10 mouse cellular contexts compared by ENCODE assay signal in the genomic region with DNA sequence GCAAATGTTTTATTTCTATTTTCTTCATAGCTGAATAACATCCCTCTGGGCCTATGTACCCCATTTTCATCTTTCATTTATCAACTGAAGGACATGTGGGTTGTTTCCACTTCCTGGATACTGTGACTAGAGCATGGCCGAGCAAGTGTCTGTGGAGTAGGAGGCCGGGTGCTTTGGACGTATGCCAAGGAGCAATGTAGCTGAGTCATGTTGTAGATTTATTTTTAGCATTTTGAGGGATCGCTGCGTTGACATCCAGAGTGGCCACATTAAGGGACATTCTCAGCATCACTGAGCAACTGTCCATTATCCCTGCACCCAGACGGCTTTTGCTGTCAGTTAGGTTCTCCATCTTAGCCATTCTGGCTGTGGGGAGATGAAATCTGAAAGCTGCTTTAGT. TPM values are rescaled to one million over a fixed set of nuclear protein-coding genes. Genes with fewer than 3 reads are reported as not detected.
DNase-seq lines count a peak whose midpoint lies in the region; ATAC-seq lines count a peak whose summit lies in the region.
"Had no signal": no experiment of that assay in that cellular context is flagged by ENCODE, and none has a peak within 500 bp of the region (broad histone marks: within the 10 kb centered on the region; RNA-seq: fewer than 3 reads in every experiment).

No protein-coding gene starts in this region.

- no peaks in the 10 kb centered on the region for H3K27me3 ChIP-seq in kidney, embryonic 16.5 days (ENCODE audit: insufficient read depth, low read length)

- no peaks in the 10 kb centered on the region for H3K4me1 ChIP-seq in kidney, embryonic 16.5 days (ENCODE audit: insufficient read depth, low read length)
- H3K4me1 ChIP-seq: hindbrain, embryonic 10.5 days had no signal

- no peak overlapping the region for H3K4me3 ChIP-seq in kidney, embryonic 16.5 days (ENCODE audit: low read length)
- H3K4me3 ChIP-seq: hindbrain, embryonic 10.5 days had no signal

- no peak; the same call in 1 of the 2 replicates for ATAC-seq in cerebellum, adult (ENCODE audit: insufficient number of reproducible peaks, low FRiP score, low TSS enrichment)
- ATAC-seq in kidney, embryonic 16.5 days (ENCODE audit: low FRiP score, low TSS enrichment): no peak
- no peak; the same call in 1 of the 2 replicates for ATAC-seq in erythroblast, adult 5-6 weeks (replicated peaks; ENCODE audit: low FRiP score, poor library complexity, severe bottlenecking)
- ATAC-seq: forebrain, embryonic 16.5 days had no signal

- no peak overlapping the region for H3K4me2 ChIP-seq in kidney, embryonic 16.5 days (replicated peaks; ENCODE audit: low read depth, low read length)

- no peak overlapping the region for H3K9ac ChIP-seq in kidney, embryonic 16.5 days (replicated peaks; ENCODE audit: low read length)

- DNase-seq in cerebellum, postnatal 10 days: peak; percentile 65 to 75
- peak; percentile 53 for DNase-seq in kidney, postnatal 10 days
- peak; percentile 54 for DNase-seq in 3134 (ENCODE audit: extremely low read depth, insufficient read length, low spot score)
- DNase-seq in adrenal gland, postnatal 36 days: peak; percentile 61 to 72
- no peak for DNase-seq in embryo, embryonic 9.5 days (ENCODE audit: extremely low spot score)

- H3K27ac ChIP-seq in kidney, embryonic 16.5 days (ENCODE audit: low read length): no peak overlapping the region
- H3K27ac ChIP-seq: hindbrain, embryonic 10.5 days had no signal

- WGBS in kidney, embryonic 16.5 days: 43% methylated on average over 6 of the region's 6 CpGs

- no peaks in the 10 kb centered on the region for H3K36me3 ChIP-seq in kidney, embryonic 16.5 days (ENCODE audit: insufficient read depth, low read length)
- H3K36me3 ChIP-seq: hindbrain, embryonic 10.5 days had no signal

- no peaks in the 10 kb centered on the region for H3K9me3 ChIP-seq in kidney, embryonic 16.5 days (ENCODE audit: low read length)
- H3K9me3 ChIP-seq: hindbrain, embryonic 10.5 days had no signal

RNA-seq across cellular contexts. Expression of a gene that starts 20.5 kb away (rescaled TPM):
- 3.1 and 3.5 TPM in 2 replicates for polyA plus RNA-seq in kidney, embryonic 16.5 days (2015; fragmentation: Nextera tagmentation; extraction: Ambion mirVana)
- 1 to 10 TPM; 2.9 to 3.9 TPM for total RNA-seq in adrenal gland, postnatal 36 days (2021)
- total RNA-seq in erythroblast, adult 5-6 weeks (2015; ENCODE audit: low replicate concordance): 0.42 and 2.7 TPM in 2 replicates
- 0.43 and 0.56 TPM in 2 replicates for total RNA-seq in erythroblast, adult 5-6 weeks (2017; ENCODE audit: low replicate concordance)
